Mouse (Mus musculus) liver, embryonic 16.5 days (tissue): Measurements from ENCODE around the gene Rab11a. TPM values are rescaled to one million over a fixed set of nuclear protein-coding genes. Genes with fewer than 3 reads are reported as not detected.
A peak's percentile ranks its signal among the peaks of the same experiment; 100 is the strongest.
"Not testable (repeated sequence)": the region's sequence is repeated elsewhere in the genome, so short reads cannot be mapped to it uniquely, and the experiment has no call there.

Source experiments
- ATAC-seq: fragments of 200-750 bp; cut with Nextera tagmentation; 2 replicates; pipeline ENCODE4 v1.8.0; 2017; ENCODE audit warnings: low read depth, mild to moderate bottlenecking, moderate number of reproducible peaks, moderate library complexity
- H3K27ac ChIP-seq: fragments of 300-500 bp; sonication (generic); 2 replicates; pipeline ENCODE4 v1.5.1; 2014; ENCODE audit warnings: mild to moderate bottlenecking, low read length
- H3K27me3 ChIP-seq: fragments of 300-500 bp; sonication (generic); 2 replicates; pipeline ENCODE4 v1.6.1; 2014; ENCODE audit warnings: low read depth, low read length, mixed read lengths; ENCODE audit not compliant: control insufficient read depth, insufficient read depth
- H3K36me3 ChIP-seq: fragments of 300-500 bp; sonication (generic); 2 replicates; pipeline ENCODE4 v1.6.1; 2014; ENCODE audit warnings: mild to moderate bottlenecking; ENCODE audit not compliant: control insufficient read depth, insufficient read depth
- H3K4me1 ChIP-seq: fragments of 300-500 bp; sonication (generic); 2 replicates; pipeline ENCODE4 v1.6.1; 2014; ENCODE audit warnings: low read depth, low read length, mixed read lengths; ENCODE audit not compliant: control insufficient read depth
- H3K4me2 ChIP-seq: fragments of 300-500 bp; sonication (generic); 2 replicates; pipeline ENCODE4 v1.6.1; 2014; ENCODE audit warnings: low read depth, low read length, mixed read lengths
- H3K4me3 ChIP-seq: fragments of 300-500 bp; sonication (generic); 2 replicates; pipeline ENCODE4 v1.5.1; 2014; ENCODE audit warnings: low read depth, mild to moderate bottlenecking, low read length
- H3K9ac ChIP-seq: fragments of 300-500 bp; sonication (generic); 2 replicates; pipeline ENCODE4 v1.6.1; 2014; ENCODE audit warnings: low read depth, low read length
- H3K9me3 ChIP-seq: fragments of 300-500 bp; sonication (generic); replicated peaks from 2 replicates; pipeline ENCODE4 v1.6.1; 2016; ENCODE audit warnings: low read length; ENCODE audit not compliant: control insufficient read depth
- WGBS: fragments of 180-500 bp; shearing (Covaris S2); extraction: QIAGEN DNeasy Blood & Tissue Kit; methylation state at CpG from one replicate; pipeline ENCODE4 v1.1.7; 2014; ENCODE audit not compliant: insufficient replicate concordance; 5-methylcytosine and 5-hydroxymethylcytosine counted together
- polyA plus RNA-seq: library from polyadenylated mRNA; unstranded; fragments of >200 nt; fragmentation: Nextera tagmentation; extraction: Ambion mirVana; gene quantifications from 2 replicates; pipeline ENCODE4 v1.2.1, GENCODE M21; 2015

Rab11a gene
- polyA plus RNA-seq, 1 experiment from 2014 or later = 198 TPM

GRCm38 (mm10) chr9:64695266-64695665 is 42.3 kb downstream of the Rab11a start:
- Histone ChIP-seq H3K4me3 (no peak overlapping the region), H3K4me2 (no peak overlapping the region), H3K27me3 (no peaks in the 10 kb centered on the region), H3K9ac (no peak overlapping the region), H3K4me1 (no peaks in the 10 kb centered on the region; the same call in 1 of the 2 replicates), H3K9me3 (no peaks in the 10 kb centered on the region), H3K27ac (no peak overlapping the region), H3K36me3 (peaks cover 3% of the 10 kb centered on the region; the same call in 1 of the 2 replicates)
- 58% methylated on average over 1 of the region's 1 CpGs for WGBS
- no peak for ATAC-seq

- Histone ChIP-seq H3K27me3 (no peaks in the 10 kb centered on the region), H3K4me2 (no peak overlapping the region), H3K27ac (no peak overlapping the region), H3K36me3 (peaks cover 3% of the 10 kb centered on the region; the same call in 1 of the 2 replicates), H3K4me1 (no peaks in the 10 kb centered on the region), H3K9ac (no peak overlapping the region), H3K9me3 (no peaks in the 10 kb centered on the region), H3K4me3 (no peak overlapping the region)
- 63% methylated on average over 2 of the region's 2 CpGs for WGBS
- no peak for ATAC-seq
These were observed 44.5 kb downstream of the Rab11a start for GRCm38 (mm10) chr9:64693094-64693493.

GRCm38 (mm10) chr9:64691176-64691575 is 46.4 kb downstream of the Rab11a start:
- no peak overlapping the region for H3K4me3 ChIP-seq
- no peaks in the 10 kb centered on the region for H3K27me3 ChIP-seq
- no peaks in the 10 kb centered on the region for H3K9me3 ChIP-seq
- H3K36me3 ChIP-seq = peaks cover 3% of the 10 kb centered on the region; the same call in 1 of the 2 replicates
- WGBS = 13% methylated on average over 7 of the region's 7 CpGs
- no peaks in the 10 kb centered on the region for H3K4me1 ChIP-seq
- no peak overlapping the region for H3K4me2 ChIP-seq
- H3K9ac ChIP-seq = no peak overlapping the region
- H3K27ac ChIP-seq = no peak overlapping the region
- ATAC-seq = peak; percentile 39; the same call in 1 of the 2 replicates

GRCm38 (mm10) chr9:64690771-64691170 is 46.8 kb downstream of the Rab11a start:
- ATAC-seq = no peak
- Histone ChIP-seq H3K27me3 (no peaks in the 10 kb centered on the region), H3K4me3 (no peak overlapping the region), H3K36me3 (peaks cover 3% of the 10 kb centered on the region; the same call in 1 of the 2 replicates), H3K9ac (no peak overlapping the region), H3K4me2 (no peak overlapping the region), H3K27ac (no peak overlapping the region), H3K4me1 (no peaks in the 10 kb centered on the region), H3K9me3 (no peaks in the 10 kb centered on the region)
- 63% methylated on average over 2 of the region's 2 CpGs for WGBS

GRCm38 (mm10) chr9:64688015-64688394 is 49.6 kb downstream of the Rab11a start:
- Histone ChIP-seq H3K4me1 (no peaks in the 10 kb centered on the region), H3K4me3 (no peak overlapping the region), H3K4me2 (no peak overlapping the region), H3K9ac (no peak overlapping the region), H3K9me3 (no peaks in the 10 kb centered on the region), H3K36me3 (no peaks in the 10 kb centered on the region), H3K27ac (no peak overlapping the region), H3K27me3 (no peaks in the 10 kb centered on the region)
- WGBS = 33% methylated on average over 1 of the region's 1 CpGs
- ATAC-seq = no peak

- H3K9me3 ChIP-seq = no peaks in the 10 kb centered on the region
- H3K4me3 ChIP-seq = no peak overlapping the region
- no peaks in the 10 kb centered on the region for H3K4me1 ChIP-seq
- ATAC-seq = no peak
- 70% methylated on average over 13 of the region's 13 CpGs for WGBS
- H3K36me3 ChIP-seq = no peaks in the 10 kb centered on the region
- no peaks in the 10 kb centered on the region for H3K27me3 ChIP-seq
- no peak overlapping the region for H3K9ac ChIP-seq
- H3K27ac ChIP-seq = no peak overlapping the region
- H3K4me2 ChIP-seq = no peak overlapping the region
These were observed 50.2 kb downstream of the Rab11a start for GRCm38 (mm10) chr9:64687122-64688014.

GRCm38 (mm10) chr9:64671341-64672319 is 65.9 kb downstream of the Rab11a start:
- H3K36me3 ChIP-seq, H3K9me3 ChIP-seq, H3K9ac ChIP-seq, H3K4me1 ChIP-seq, H3K4me3 ChIP-seq, H3K27me3 ChIP-seq, H3K27ac ChIP-seq, H3K4me2 ChIP-seq: not testable (repeated sequence)
- WGBS = 34% methylated on average over 8 of the region's 11 CpGs
- peak; percentile 79 for ATAC-seq

GRCm38 (mm10) chr9:64668001-64668400 is 69.6 kb downstream of the Rab11a start:
- H3K4me3 ChIP-seq = no peak overlapping the region
- 69% methylated on average over 2 of the region's 2 CpGs for WGBS
- no peak for ATAC-seq
- H3K36me3 ChIP-seq = no peaks in the 10 kb centered on the region
- no peaks in the 10 kb centered on the region for H3K9me3 ChIP-seq
- no peaks in the 10 kb centered on the region for H3K27me3 ChIP-seq
- no peak overlapping the region for H3K9ac ChIP-seq
- H3K4me1 ChIP-seq = peaks cover 4% of the 10 kb centered on the region
- no peak overlapping the region for H3K27ac ChIP-seq
- no peak overlapping the region for H3K4me2 ChIP-seq
